Mouse (Mus musculus): ENCODE data around the gene Prrg1. TPM values are rescaled to one million over a fixed set of nuclear protein-coding genes. Genes with fewer than 3 reads are reported as not detected.
"Not testable (repeated sequence)": the region's sequence is repeated elsewhere in the genome, so short reads cannot be mapped to it uniquely, and the experiment has no call there.

The Prrg1 gene
- polyA plus RNA-seq, 1 experiment from 2014 or later, result 6.1 TPM

- H3K27ac ChIP-seq (replicated peaks), result no peak overlapping the region
- whole genome bisulfite sequencing, result 76% methylated on average over 3 of the region's 3 CpGs
- no peak for ATAC-seq (ENCODE audit: low FRiP score)
- no peak overlapping the region for H3K4me2 ChIP-seq
- no peaks in the 10 kb centered on the region for H3K27me3 ChIP-seq (replicated peaks)
- no peak overlapping the region for H3K9ac ChIP-seq (replicated peaks)
- no peaks in the 10 kb centered on the region for H3K9me3 ChIP-seq (replicated peaks)
- no peaks in the 10 kb centered on the region for H3K4me1 ChIP-seq
- H3K4me3 ChIP-seq (replicated peaks), result no peak overlapping the region
- H3K36me3 ChIP-seq, result no peaks in the 10 kb centered on the region
Measured at GRCm38 (mm10) chrX:78479710-78480109, 104.0 kb downstream of the Prrg1 start.

GRCm38 (mm10) chrX:78434357-78434756 lies 149.3 kb downstream of the Prrg1 start:
- no peak for ATAC-seq (ENCODE audit: low FRiP score)
- no peaks in the 10 kb centered on the region for H3K4me1 ChIP-seq
- H3K27me3 ChIP-seq (replicated peaks), result no peaks in the 10 kb centered on the region
- H3K27ac ChIP-seq (replicated peaks), result no peak overlapping the region
- H3K4me3 ChIP-seq (replicated peaks), result no peak overlapping the region
- no peak overlapping the region for H3K4me2 ChIP-seq
- no peak overlapping the region for H3K9ac ChIP-seq (replicated peaks)
- no peaks in the 10 kb centered on the region for H3K9me3 ChIP-seq (replicated peaks)
- no peaks in the 10 kb centered on the region for H3K36me3 ChIP-seq
- WGBS, result 78% methylated on average over 6 of the region's 6 CpGs

- H3K9ac ChIP-seq (replicated peaks); H3K9me3 ChIP-seq (replicated peaks); H3K4me1 ChIP-seq; H3K36me3 ChIP-seq; ATAC-seq (ENCODE audit: low FRiP score); H3K4me2 ChIP-seq; H3K27me3 ChIP-seq (replicated peaks); H3K27ac ChIP-seq (replicated peaks); H3K4me3 ChIP-seq (replicated peaks): not testable (repeated sequence)
- 72% methylated on average over 2 of the region's 2 CpGs for WGBS
Measured at GRCm38 (mm10) chrX:78403346-78403745, 180.3 kb downstream of the Prrg1 start.

Other genes starting within 250 kb of the Prrg1 start
- not detected in 2 replicates for gene 4930480E11Rik, start 214.3 kb downstream of the Prrg1 start, polyA plus RNA-seq (2015; fragmentation: Nextera tagmentation; extraction: Ambion mirVana)
- gene Fam47c, start 153.9 kb upstream of the Prrg1 start, polyA plus RNA-seq (2015; fragmentation: Nextera tagmentation; extraction: Ambion mirVana), result not detected in 2 replicates